12 mouse cellular contexts compared by ENCODE assay signal in genomic region chr4:15550256-15550848, GRCm38 (mm10).
DNase-seq lines count a peak whose midpoint lies in the region; ATAC-seq and TF ChIP-seq lines count a peak whose summit lies in the region.
"Had no signal": no experiment of that assay in that cellular context is flagged by ENCODE, and none has a peak within 500 bp of the region (broad histone marks: within the 10 kb centered on the region; RNA-seq: fewer than 3 reads in every experiment).

No protein-coding gene starts in this region.

- H3K27me3 ChIP-seq in limb, embryonic 11.5 days (ENCODE audit: control insufficient read depth, insufficient read depth, low read length): no peaks in the 10 kb centered on the region
- H3K27me3 ChIP-seq in limb, embryonic 10.5 days (ENCODE audit: low read depth, poor library complexity, severe bottlenecking): no peaks in the 10 kb centered on the region
- no peaks in the 10 kb centered on the region for H3K27me3 ChIP-seq in forebrain, postnatal 0 days (ENCODE audit: insufficient read depth, low read length)
- H3K27me3 ChIP-seq: heart, embryonic 15.5 days had no signal

- H3K27ac ChIP-seq in limb, embryonic 11.5 days (replicated peaks; ENCODE audit: low read depth, low read length): no peak overlapping the region
- no peak overlapping the region for H3K27ac ChIP-seq in limb, embryonic 10.5 days
- no peak overlapping the region for H3K27ac ChIP-seq in forebrain, postnatal 0 days (ENCODE audit: low read depth, low read length)
- H3K27ac ChIP-seq: heart, embryonic 15.5 days had no signal

- no peak overlapping the region for H3K4me3 ChIP-seq in limb, embryonic 11.5 days (ENCODE audit: low read depth, low read length)
- H3K4me3 ChIP-seq in limb, embryonic 10.5 days: no peak overlapping the region
- no peak overlapping the region for H3K4me3 ChIP-seq in forebrain, postnatal 0 days (ENCODE audit: low read depth, low read length)
- H3K4me3 ChIP-seq: erythroblast, embryonic 14.5 days; heart, embryonic 15.5 days had no signal

- no peak overlapping the region for H3K4me2 ChIP-seq in limb, embryonic 11.5 days (ENCODE audit: low read depth, severe bottlenecking)
- H3K4me2 ChIP-seq in forebrain, postnatal 0 days (ENCODE audit: low read depth): no peak overlapping the region
- H3K4me2 ChIP-seq: heart, embryonic 15.5 days; liver, embryonic 11.5 days had no signal

- no peak overlapping the region for H3K9ac ChIP-seq in limb, embryonic 11.5 days (ENCODE audit: low read length)
- no peak overlapping the region for H3K9ac ChIP-seq in forebrain, postnatal 0 days
- H3K9ac ChIP-seq: heart, embryonic 15.5 days had no signal

- ATAC-seq in limb, embryonic 11.5 days (ENCODE audit: insufficient number of reproducible peaks, low FRiP score, low TSS enrichment, low read depth): 0 out of 2 replicates have a peak, but pooled peaks have one; percentile 17
- peak; percentile 97 for ATAC-seq in forebrain, postnatal 0 days

- DNase-seq in limb, embryonic 11.5 days (ENCODE audit: low spot score): no peak
- DNase-seq in limb, embryonic 10.5 days (ENCODE audit: low spot score): no peak
- DNase-seq in forebrain, postnatal 0 days: peak; percentile 85
- DNase-seq in layer of hippocampus, postnatal 14 days (ENCODE audit: low spot score in 2 of 2): peak; percentile 30 to 85
- DNase-seq in right cerebral cortex, postnatal 25 days: peak; percentile 15
- no peak for DNase-seq in testis, postnatal 10 days (ENCODE audit: low spot score)
- no peak for DNase-seq in cerebellum, adult 9-11 months
- DNase-seq: cerebellum, adult 8-10 months; kidney, adult 9 months had no signal

- TF ChIP-seq CTCF in forebrain, postnatal 0 days (IDR thresholded peaks at IDR 0.05; ENCODE audit: low read depth): no peak

- no peaks in the 10 kb centered on the region for H3K36me3 ChIP-seq in limb, embryonic 11.5 days (ENCODE audit: control insufficient read depth, insufficient read depth, low read length)
- H3K36me3 ChIP-seq in limb, embryonic 10.5 days: no peaks in the 10 kb centered on the region
- no peaks in the 10 kb centered on the region for H3K36me3 ChIP-seq in forebrain, postnatal 0 days (ENCODE audit: insufficient read depth)
- H3K36me3 ChIP-seq: heart, embryonic 15.5 days had no signal

- no peaks in the 10 kb centered on the region for H3K9me3 ChIP-seq in limb, embryonic 11.5 days (ENCODE audit: control insufficient read depth, low read length)
- no peaks in the 10 kb centered on the region for H3K9me3 ChIP-seq in limb, embryonic 10.5 days (replicated peaks)
- no peaks in the 10 kb centered on the region for H3K9me3 ChIP-seq in forebrain, postnatal 0 days (ENCODE audit: low read length)
- H3K9me3 ChIP-seq: heart, embryonic 15.5 days had no signal

- no peaks in the 10 kb centered on the region for H3K4me1 ChIP-seq in limb, embryonic 11.5 days (ENCODE audit: control insufficient read depth, insufficient read depth, low read length)
- H3K4me1 ChIP-seq in limb, embryonic 10.5 days: peaks cover 6% of the 10 kb centered on the region; the same call in 1 of the 2 replicates
- H3K4me1 ChIP-seq in forebrain, postnatal 0 days (ENCODE audit: insufficient read depth): peaks cover 4% of the 10 kb centered on the region; the same call in 1 of the 2 replicates
- H3K4me1 ChIP-seq: heart, embryonic 15.5 days had no signal

- 36% methylated on average over 8 of the region's 8 CpGs for WGBS in limb, embryonic 11.5 days
- WGBS in limb, embryonic 10.5 days: 61% methylated on average over 8 of the region's 8 CpGs
- WGBS in forebrain, postnatal 0 days: 28% methylated on average over 8 of the region's 8 CpGs

Comparison
In these comparisons a context has a peak if more than half of its experiments do, and no peak if none do; other contexts are left out.
1. DNase-seq: peak in forebrain, postnatal 0 days (single experiment), layer of hippocampus, postnatal 14 days (2 of 2) and right cerebral cortex, postnatal 25 days (single experiment); none in limb, embryonic 11.5 days (single experiment), limb, embryonic 10.5 days (single experiment), testis, postnatal 10 days (single experiment) and cerebellum, adult 9-11 months (single experiment).